Mouse (Mus musculus): Measurements from ENCODE around the gene Casp3.
"Not testable (repeated sequence)": the region's sequence is repeated elsewhere in the genome, so short reads cannot be mapped to it uniquely, and the experiment has no call there.

Casp3 gene

GRCm38 (mm10) chr8:46616879-46617689 lies at the start of gene Casp3, which contains the start of gene Primpol:
TSS of gene Casp3 (plus strand) at chr8:46617291.
TSS of gene Primpol (minus strand) at chr8:46617212.
- peak; percentile 97 to 99 for DNase-seq

DNA sequence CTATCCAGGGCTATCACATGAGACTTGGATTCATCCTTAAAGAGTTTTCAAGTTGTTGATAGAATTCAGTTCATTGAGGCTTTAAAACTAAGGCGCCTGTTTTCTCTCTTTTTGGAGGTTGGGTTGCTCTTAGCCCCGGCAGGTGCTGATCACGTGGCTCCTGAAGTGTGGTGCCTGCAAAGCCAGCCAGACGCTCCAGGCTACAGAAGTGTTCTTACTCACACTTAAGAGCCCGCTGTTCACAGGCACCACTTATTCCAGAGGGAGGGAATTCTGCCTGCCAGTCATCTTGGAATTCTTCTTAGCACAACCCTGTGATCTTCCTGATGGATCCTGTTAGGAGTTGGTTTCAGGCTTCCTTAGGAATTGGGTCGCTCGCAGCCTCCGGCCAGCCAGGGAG lies 49.1 kb upstream of the Casp3 start:
- DNase-seq: no peak

DNA sequence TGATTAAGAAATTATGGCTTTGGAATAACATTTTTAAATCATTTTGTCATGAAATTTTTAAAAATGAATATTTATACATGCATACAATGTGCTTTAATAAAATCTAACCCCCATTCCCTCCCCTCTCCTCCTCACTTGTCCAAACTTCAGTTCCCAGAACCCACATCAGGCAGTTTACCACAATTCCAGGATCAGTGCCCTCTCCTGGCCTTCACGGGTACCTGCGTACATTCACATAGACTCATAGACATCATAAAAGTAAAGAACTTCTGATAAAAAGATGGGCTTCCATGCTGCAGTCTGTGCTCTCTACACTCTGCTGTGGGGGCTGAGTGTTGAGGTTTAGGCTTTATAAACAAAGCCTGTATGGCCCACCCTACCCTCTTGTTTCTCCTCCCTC lies 48.1 kb upstream of the Casp3 start:
- peak in 1 of 2 experiments; percentile 16 for DNase-seq

DNA sequence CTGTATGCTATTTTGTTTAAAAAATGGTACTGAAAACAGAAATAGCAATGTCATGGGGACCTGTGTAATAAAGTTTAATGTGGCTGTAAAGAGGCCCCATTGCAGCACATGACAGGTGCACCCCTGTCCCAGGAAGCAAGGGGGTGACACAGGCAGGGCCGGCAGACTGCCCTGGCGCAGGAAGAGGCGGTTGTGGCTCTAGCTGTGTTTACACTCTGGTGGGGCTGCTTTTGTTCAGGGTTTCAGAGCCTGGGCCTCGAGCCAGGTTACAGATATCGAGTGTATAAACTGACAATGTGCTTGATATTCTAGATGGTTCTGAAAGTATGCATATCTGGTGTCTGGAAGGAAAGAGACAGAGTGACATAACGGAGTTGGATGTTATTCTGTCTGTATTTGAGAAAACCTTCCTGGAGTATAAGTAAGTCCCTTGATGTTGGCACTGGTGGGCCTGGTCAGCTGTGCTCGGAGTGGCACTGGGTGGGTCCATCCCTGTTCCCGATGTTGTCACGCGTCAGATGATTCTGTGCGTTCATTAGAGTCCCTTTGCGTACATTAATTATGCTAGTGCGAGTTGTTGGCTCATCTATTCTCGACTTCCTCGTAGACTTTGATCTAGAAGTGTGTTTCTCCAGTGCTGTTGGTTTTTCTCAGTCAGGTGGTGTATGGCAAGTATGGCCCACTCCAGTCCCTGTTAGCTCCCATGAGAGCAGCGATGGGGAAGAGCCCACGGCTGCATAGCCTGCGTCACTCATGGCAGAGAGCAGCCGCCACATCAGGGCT lies 47.2 kb upstream of the Casp3 start:
- DNase-seq: no peak

- no peak for DNase-seq
Observed at GRCm38 (mm10) chr8:46570673-46571072, 46.4 kb upstream of the Casp3 start.

- no peak for DNase-seq
Observed at GRCm38 (mm10) chr8:46573446-46573845, 43.6 kb upstream of the Casp3 start.

DNA sequence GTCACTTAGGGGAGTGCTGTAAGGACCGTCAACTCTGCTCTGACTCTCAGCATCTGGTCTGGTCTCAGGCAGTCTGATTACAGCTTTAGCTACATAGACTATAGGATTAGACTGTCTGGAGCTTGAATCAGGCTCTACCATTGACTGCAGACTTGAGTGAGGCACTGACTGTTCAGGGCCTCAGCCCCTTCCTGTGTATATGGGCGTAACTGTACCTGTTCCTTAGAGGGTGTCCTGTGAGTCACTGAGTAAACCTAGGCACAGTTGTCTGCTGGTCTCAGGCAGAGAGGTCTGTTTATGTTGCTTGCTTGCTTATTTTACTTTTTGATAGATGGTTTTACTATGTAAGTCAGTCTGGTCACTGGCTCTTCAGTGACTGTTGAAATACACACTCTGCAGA lies 43.1 kb upstream of the Casp3 start:
- no peak for DNase-seq

GRCm38 (mm10) chr8:46578794-46579193 lies 38.3 kb upstream of the Casp3 start:
- DNase-seq: no peak

GRCm38 (mm10) chr8:46584328-46584727 lies 32.8 kb upstream of the Casp3 start:
- not testable (repeated sequence) for DNase-seq

DNA sequence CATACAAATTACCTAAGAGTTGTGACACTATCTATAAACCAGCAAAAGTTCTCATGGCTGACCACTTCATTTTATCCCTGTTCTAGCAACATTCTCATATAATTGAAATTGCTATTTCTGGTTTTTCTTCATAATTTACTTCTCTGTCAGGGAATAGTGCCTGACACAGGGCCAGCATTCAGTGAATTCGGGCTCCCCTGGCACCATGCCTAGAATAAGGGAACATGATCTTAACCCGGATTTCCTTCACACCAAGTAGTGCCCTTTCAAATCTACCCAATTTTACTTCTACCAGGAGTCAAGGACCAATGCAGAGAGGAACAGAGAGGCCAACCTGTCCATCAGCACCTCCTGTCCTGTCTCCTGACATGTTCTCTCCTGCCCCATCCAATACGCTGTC lies 31.5 kb upstream of the Casp3 start:
- DNase-seq: no peak

- no peak for DNase-seq
Observed at GRCm38 (mm10) chr8:46587911-46588310, 29.2 kb upstream of the Casp3 start.

DNA sequence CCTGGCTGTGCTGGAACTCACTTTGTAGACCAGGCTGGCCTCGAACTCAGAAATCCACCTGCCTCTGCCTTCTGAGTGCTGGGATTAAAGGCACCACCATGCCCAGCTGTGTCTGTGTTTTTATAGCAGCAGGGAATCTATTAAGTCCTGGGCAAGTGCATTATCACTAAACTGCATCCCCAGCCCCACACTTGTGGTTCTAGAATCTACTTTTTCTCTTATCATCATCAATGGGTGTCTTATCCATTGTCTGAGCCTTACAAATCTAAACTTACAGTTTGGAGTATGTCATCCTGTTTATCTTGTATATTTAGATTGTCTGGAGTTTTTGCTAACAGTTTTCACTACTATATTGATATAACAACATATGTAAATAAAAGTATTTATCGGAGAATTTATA lies 28.4 kb upstream of the Casp3 start:
- no peak for DNase-seq

- DNase-seq: no peak
Observed at GRCm38 (mm10) chr8:46593067-46593466, 24.0 kb upstream of the Casp3 start.

DNA sequence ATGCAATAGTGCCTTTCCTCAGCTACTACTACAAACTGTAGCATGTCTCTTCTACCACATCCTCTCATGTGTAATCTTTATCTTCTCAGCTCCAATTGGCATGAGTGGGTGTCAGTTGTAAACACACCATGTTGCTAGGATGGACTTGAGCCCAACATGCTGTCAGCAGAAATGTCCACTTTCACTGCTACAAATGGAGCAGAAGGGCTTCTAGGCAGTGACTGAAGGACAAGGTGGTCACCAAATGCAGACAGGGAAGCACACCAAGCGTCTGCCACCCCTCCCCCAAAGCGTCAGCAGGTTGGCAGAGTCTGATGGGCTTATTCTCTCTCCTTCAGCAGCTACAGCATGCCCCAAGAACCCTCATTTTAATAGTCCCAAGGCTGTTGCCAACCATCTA lies 23.3 kb upstream of the Casp3 start:
- DNase-seq: no peak

GRCm38 (mm10) chr8:46595593-46595992 lies 21.5 kb upstream of the Casp3 start:
- DNase-seq: peak; percentile 71 to 86

DNA sequence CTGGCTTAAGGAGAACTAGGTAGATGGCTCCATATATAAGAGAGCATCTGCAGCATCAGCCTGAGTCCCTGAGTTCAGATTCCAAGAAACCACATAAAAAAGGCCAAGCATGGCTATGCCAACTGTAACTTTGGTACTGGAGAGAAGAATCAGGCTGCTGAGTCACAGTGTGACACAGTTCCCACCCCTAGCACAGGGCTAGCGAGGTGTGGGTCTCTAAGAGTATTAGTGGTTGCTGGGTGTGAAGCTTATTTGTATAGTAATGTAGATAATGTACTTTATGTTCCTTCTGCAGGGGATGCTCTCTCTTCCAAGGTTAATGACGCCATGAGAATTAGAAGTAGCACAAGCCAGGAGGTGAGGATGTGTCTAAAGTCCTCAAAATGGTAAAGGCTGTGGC lies 20.6 kb upstream of the Casp3 start:
- no peak for DNase-seq

DNA sequence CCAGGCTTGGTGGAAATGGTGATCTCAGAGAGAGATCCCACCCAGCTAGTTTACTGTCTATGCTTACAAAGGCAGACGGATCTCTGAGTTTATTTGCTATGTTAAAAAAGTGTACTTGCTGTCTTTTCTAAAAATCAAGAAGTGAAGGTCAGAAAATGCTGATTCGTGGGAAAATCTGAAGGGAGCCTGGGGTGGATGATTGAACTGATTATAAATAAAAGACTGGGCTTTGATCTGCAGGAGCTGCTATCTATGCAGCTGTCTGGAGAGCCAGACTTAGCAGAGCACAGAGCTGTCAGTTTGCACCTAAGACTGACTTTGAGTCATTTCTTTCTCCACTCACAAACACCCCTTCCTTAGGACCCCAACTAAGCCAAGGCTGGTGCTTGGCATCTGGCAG lies 19.7 kb upstream of the Casp3 start:
- DNase-seq: no peak

GRCm38 (mm10) chr8:46598114-46598513 lies 19.0 kb upstream of the Casp3 start:
- no peak for DNase-seq

DNA sequence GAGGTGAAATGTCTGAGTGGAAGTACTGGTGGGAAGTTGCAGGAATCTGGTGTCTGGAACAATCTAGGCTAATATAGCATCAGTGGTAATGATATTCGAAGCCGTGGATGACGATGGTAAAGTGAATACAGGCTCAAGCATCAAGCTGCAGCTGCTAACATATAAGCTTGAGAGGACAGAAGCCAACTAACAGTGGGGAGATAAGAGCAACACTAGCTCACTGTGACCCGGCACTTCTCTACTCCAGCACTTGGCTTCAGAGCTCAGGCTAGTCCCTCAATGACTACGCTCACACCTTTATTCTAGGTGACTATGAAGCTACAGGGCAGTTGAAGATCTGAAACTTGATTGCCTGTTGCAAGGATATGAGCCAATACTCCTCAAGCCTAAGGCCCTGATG lies 18.3 kb upstream of the Casp3 start:
- DNase-seq: no peak

GRCm38 (mm10) chr8:46599314-46599904 lies 17.7 kb upstream of the Casp3 start:
- DNase-seq: no peak

- DNase-seq: no peak
Observed at GRCm38 (mm10) chr8:46600959-46601707, 16.0 kb upstream of the Casp3 start.

DNA sequence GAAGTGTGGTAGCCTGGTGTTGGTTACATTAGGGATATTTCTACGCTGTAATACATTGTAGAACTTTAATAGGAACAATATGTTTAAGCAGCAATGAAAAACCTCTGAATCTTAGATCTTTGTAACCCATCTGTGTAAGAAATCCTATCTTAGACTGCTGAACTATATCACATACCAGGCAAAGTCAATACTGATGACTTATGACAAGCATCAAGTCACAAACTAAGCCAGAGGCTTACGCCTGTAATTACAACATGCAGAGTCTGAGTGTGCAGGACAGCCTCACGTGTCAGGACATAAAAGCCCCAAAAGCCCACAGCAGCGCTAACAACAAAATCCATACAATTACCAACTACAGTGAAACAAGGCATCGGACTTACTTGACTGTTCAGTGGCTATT lies 13.5 kb upstream of the Casp3 start:
- no peak for DNase-seq

GRCm38 (mm10) chr8:46606930-46607329 lies 10.2 kb upstream of the Casp3 start:
- no peak for DNase-seq

Measured in kidney, postnatal 36 days (tissue).